Mouse (Mus musculus): ENCODE data around the gene Psma3. TPM values are rescaled to one million over a fixed set of nuclear protein-coding genes. Genes with fewer than 3 reads are reported as not detected.

Psma3 gene
- polyA plus RNA-seq, 1 experiment: 270 TPM

DNA sequence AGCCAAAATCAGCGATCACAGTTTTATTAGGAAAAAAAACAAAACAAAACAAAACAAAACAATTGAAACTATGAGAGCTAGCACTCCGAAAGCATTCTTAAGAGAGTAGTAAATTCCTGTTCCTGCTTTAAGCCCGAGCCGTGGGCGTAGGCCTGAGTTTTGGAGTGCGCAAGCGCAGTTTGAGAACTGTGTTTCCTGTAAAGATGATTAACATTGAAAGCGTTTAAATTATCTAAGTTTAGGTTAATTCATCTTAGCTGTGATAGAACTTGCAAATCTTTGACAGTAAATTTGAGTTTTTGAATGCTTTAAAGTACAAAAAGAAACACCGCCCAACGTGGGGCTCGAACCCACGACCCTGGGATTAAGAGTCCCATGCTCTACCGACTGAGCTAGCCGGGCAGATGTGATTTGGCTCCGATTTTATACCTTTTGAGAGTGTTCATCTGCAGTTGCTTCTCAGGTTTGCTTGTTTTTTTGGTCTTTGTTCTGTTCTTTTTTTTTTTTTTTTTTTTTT is 5.6 kb upstream of the Psma3 start:
- H3ac ChIP-seq (ENCODE audit: control insufficient read depth, insufficient read length, low read depth): peak overlapping the region; percentile 28
- H3K79me2 ChIP-seq (ENCODE audit: control insufficient read depth, insufficient read depth): no peaks in the 10 kb centered on the region
- no peaks in the 10 kb centered on the region for H3K27me3 ChIP-seq (ENCODE audit: control insufficient read depth, insufficient read depth, insufficient read length)
- peaks cover 4% of the 10 kb centered on the region for H3K36me3 ChIP-seq (ENCODE audit: control insufficient read depth, insufficient read depth)
- H3K79me3 ChIP-seq (ENCODE audit: low read depth): no peaks in the 10 kb centered on the region
- peak overlapping the region; percentile 60 for H3K4me3 ChIP-seq (ENCODE audit: insufficient read depth, poor library complexity, severe bottlenecking)
- TF ChIP-seq USF1 (IDR thresholded peaks at IDR 0.05; ENCODE audit: low read depth): no peak
- no peak for TF ChIP-seq MYOG (IDR thresholded peaks at IDR 0.05; ENCODE audit: control insufficient read depth, extremely low read depth, insufficient read length)
- no peak for TF ChIP-seq FOSL1 (IDR thresholded peaks at IDR 0.05; ENCODE audit: insufficient read depth, low read length, poor library complexity, severe bottlenecking)
- no peak for TF ChIP-seq CEBPB (IDR thresholded peaks at IDR 0.05; ENCODE audit: low read depth)
- no peak for TF ChIP-seq MYOD1 (IDR thresholded peaks at IDR 0.05; ENCODE audit: control insufficient read depth, insufficient read length, low read depth)
- TF ChIP-seq CTCF (IDR thresholded peaks at IDR 0.05; ENCODE audit: control insufficient read depth, insufficient read depth, insufficient read length): no peak
- TF ChIP-seq MAX (IDR thresholded peaks at IDR 0.05): no peak

- Histone ChIP-seq H3ac (ENCODE audit: control insufficient read depth, insufficient read length, low read depth) (no peak overlapping the region), H3K79me2 (ENCODE audit: control insufficient read depth, insufficient read depth) (peaks cover 3% of the 10 kb centered on the region), H3K79me3 (ENCODE audit: low read depth) (no peaks in the 10 kb centered on the region), H3K27me3 (ENCODE audit: control insufficient read depth, insufficient read depth, insufficient read length) (no peaks in the 10 kb centered on the region), H3K36me3 (ENCODE audit: control insufficient read depth, insufficient read depth) (no peaks in the 10 kb centered on the region), H3K4me3 (ENCODE audit: insufficient read depth, poor library complexity, severe bottlenecking) (no peak overlapping the region)
- TF ChIP-seq CTCF (IDR thresholded peaks at IDR 0.05; ENCODE audit: control insufficient read depth, insufficient read depth, insufficient read length) (peak; percentile 27), MYOG (IDR thresholded peaks at IDR 0.05; ENCODE audit: control insufficient read depth, extremely low read depth, insufficient read length) (no peak)
Measured at GRCm38 (mm10) chr12:70969485-70970184, 4.8 kb upstream of the Psma3 start.

DNA sequence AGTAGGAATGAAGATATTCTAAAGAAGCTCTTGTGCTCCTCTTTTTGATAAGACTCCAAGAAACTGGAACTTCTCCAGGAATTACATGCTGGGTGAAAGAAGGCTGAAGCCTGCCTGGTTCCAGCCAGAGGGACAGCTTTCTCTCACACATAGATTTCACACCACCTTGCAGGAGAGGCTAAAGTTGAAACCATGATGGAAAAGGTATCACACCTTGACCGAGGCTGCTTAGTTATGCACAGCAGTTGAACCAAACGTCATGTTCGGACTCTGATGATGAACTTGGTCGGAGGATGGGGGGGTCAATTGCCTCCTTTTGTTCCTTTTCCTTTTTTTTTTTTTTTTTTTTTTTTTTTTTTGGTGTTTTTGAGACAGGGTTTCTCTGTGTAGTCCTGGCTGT is 590 bp upstream of the Psma3 start:
- no peaks in the 10 kb centered on the region for H3K27me3 ChIP-seq (ENCODE audit: control insufficient read depth, insufficient read depth, insufficient read length)
- no peak overlapping the region for H3ac ChIP-seq (ENCODE audit: control insufficient read depth, insufficient read length, low read depth)
- H3K4me3 ChIP-seq (ENCODE audit: insufficient read depth, poor library complexity, severe bottlenecking): no peak overlapping the region
- no peak for TF ChIP-seq USF1 (IDR thresholded peaks at IDR 0.05; ENCODE audit: low read depth)
- TF ChIP-seq FOSL1 (IDR thresholded peaks at IDR 0.05; ENCODE audit: insufficient read depth, low read length, poor library complexity, severe bottlenecking): no peak
- TF ChIP-seq MYOG (IDR thresholded peaks at IDR 0.05; ENCODE audit: control insufficient read depth, extremely low read depth, insufficient read length): no peak
- no peak for TF ChIP-seq CEBPB (IDR thresholded peaks at IDR 0.05; ENCODE audit: low read depth)
- no peak for TF ChIP-seq CTCF (IDR thresholded peaks at IDR 0.05; ENCODE audit: control insufficient read depth, insufficient read depth, insufficient read length)
- TF ChIP-seq MAX (IDR thresholded peaks at IDR 0.05): no peak
- TF ChIP-seq MYOD1 (IDR thresholded peaks at IDR 0.05; ENCODE audit: control insufficient read depth, insufficient read length, low read depth): no peak
- peaks cover 8% of the 10 kb centered on the region for H3K36me3 ChIP-seq (ENCODE audit: control insufficient read depth, insufficient read depth)
- peaks cover 45% of the 10 kb centered on the region for H3K79me2 ChIP-seq (ENCODE audit: control insufficient read depth, insufficient read depth)
- H3K79me3 ChIP-seq (ENCODE audit: low read depth): peaks cover 39% of the 10 kb centered on the region

DNA sequence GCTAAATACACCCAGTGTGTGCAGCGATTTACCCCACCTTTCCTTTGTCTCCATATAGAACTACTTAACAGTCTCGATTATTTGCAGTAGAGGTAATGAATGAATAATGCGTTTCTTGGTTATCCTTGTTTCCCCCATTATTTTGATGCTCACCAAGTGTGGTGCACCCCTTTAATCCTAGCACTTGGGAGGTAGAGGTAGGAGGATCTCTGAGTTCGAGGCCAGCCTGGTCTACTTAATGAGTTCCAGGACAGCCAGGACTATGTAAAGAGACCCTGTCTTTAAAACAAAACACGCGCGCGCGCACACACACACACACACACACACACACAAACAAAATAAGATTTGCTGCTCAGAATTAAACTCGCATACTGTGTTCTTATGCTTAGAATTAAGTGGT is 985 bp downstream of the Psma3 start:
- Histone ChIP-seq H3K4me3 (ENCODE audit: insufficient read depth, poor library complexity, severe bottlenecking) (peak overlapping the region; percentile 84), H3K27me3 (ENCODE audit: control insufficient read depth, insufficient read depth, insufficient read length) (no peaks in the 10 kb centered on the region), H3K36me3 (ENCODE audit: control insufficient read depth, insufficient read depth) (peaks cover 24% of the 10 kb centered on the region), H3ac (ENCODE audit: control insufficient read depth, insufficient read length, low read depth) (peak overlapping the region; percentile 99), H3K79me3 (ENCODE audit: low read depth) (peaks cover 54% of the 10 kb centered on the region), H3K79me2 (ENCODE audit: control insufficient read depth, insufficient read depth) (peaks cover 61% of the 10 kb centered on the region)
- no peak for TF ChIP-seq CTCF (IDR thresholded peaks at IDR 0.05; ENCODE audit: control insufficient read depth, insufficient read depth, insufficient read length)
- TF ChIP-seq MYOG (IDR thresholded peaks at IDR 0.05; ENCODE audit: control insufficient read depth, extremely low read depth, insufficient read length): no peak
- no peak for TF ChIP-seq USF1 (IDR thresholded peaks at IDR 0.05; ENCODE audit: low read depth)
- no peak for TF ChIP-seq MYOD1 (IDR thresholded peaks at IDR 0.05; ENCODE audit: control insufficient read depth, insufficient read length, low read depth)
- TF ChIP-seq MAX (IDR thresholded peaks at IDR 0.05): no peak
- TF ChIP-seq CEBPB (IDR thresholded peaks at IDR 0.05; ENCODE audit: low read depth): no peak
- no peak for TF ChIP-seq FOSL1 (IDR thresholded peaks at IDR 0.05; ENCODE audit: insufficient read depth, low read length, poor library complexity, severe bottlenecking)

DNA sequence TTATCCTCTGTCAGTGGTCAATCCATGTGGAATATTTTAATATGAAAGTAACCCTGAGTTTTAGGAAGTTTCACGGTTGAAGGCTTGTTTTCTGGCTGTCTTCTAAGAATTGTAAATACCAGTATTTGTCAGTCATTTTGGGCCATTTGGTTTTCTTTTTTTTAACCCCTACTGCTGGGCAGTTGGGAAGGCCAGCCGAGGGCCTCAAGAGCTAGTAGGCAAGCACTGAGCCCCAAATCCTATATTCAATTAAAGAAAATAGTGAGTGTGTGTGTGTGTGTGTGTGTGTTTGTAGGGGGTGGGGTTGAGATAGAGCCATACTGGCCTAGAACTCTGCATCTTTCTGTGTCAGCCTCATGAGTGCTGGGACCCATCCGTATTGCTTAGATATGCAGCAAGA is 1.5 kb downstream of the Psma3 start:
- peaks cover 27% of the 10 kb centered on the region for H3K36me3 ChIP-seq (ENCODE audit: control insufficient read depth, insufficient read depth)
- H3ac ChIP-seq (ENCODE audit: control insufficient read depth, insufficient read length, low read depth): no peak overlapping the region
- H3K79me3 ChIP-seq (ENCODE audit: low read depth): peaks cover 59% of the 10 kb centered on the region
- peak overlapping the region; percentile 84 for H3K4me3 ChIP-seq (ENCODE audit: insufficient read depth, poor library complexity, severe bottlenecking)
- TF ChIP-seq CEBPB (IDR thresholded peaks at IDR 0.05; ENCODE audit: low read depth): no peak
- peaks cover 66% of the 10 kb centered on the region for H3K79me2 ChIP-seq (ENCODE audit: control insufficient read depth, insufficient read depth)
- H3K27me3 ChIP-seq (ENCODE audit: control insufficient read depth, insufficient read depth, insufficient read length): no peaks in the 10 kb centered on the region

DNA sequence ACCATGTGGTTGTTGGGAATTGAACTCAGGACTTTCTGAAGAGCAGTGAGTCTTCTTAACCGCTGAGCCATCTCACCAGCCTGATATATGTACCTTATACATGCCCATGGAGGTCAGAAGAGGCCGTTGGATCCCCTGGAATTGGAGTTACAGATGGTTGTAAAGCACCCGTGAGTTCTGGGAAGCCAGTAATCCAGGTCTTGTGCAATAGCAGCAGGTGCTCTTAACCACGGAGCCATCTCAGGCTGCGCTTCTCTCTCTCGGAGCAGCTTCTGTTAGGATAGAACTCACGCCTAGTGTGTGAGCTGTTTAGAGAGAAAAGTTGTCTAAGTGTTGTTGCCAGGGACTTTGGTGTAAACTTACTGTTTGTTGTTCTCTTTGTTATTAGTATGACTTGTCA is 3.9 kb downstream of the Psma3 start:
- H3K36me3 ChIP-seq (ENCODE audit: control insufficient read depth, insufficient read depth): peaks cover 49% of the 10 kb centered on the region
- TF ChIP-seq CTCF (IDR thresholded peaks at IDR 0.05; ENCODE audit: control insufficient read depth, insufficient read depth, insufficient read length) (no peak), CEBPB (IDR thresholded peaks at IDR 0.05; ENCODE audit: low read depth) (peak; percentile 64), MAX (IDR thresholded peaks at IDR 0.05) (no peak), USF1 (IDR thresholded peaks at IDR 0.05; ENCODE audit: low read depth) (no peak), MYOG (IDR thresholded peaks at IDR 0.05; ENCODE audit: control insufficient read depth, extremely low read depth, insufficient read length) (no peak)
- H3K27me3 ChIP-seq (ENCODE audit: control insufficient read depth, insufficient read depth, insufficient read length): no peaks in the 10 kb centered on the region

More for the DNA sequence above, 3.9 kb downstream of the Psma3 start:
- H3K79me2 ChIP-seq (ENCODE audit: control insufficient read depth, insufficient read depth): peaks cover 90% of the 10 kb centered on the region
- no peak overlapping the region for H3ac ChIP-seq (ENCODE audit: control insufficient read depth, insufficient read length, low read depth)
- no peak overlapping the region for H3K4me3 ChIP-seq (ENCODE audit: insufficient read depth, poor library complexity, severe bottlenecking)
- peaks cover 79% of the 10 kb centered on the region for H3K79me3 ChIP-seq (ENCODE audit: low read depth)
